Mouse (Mus musculus) left cerebral cortex, postnatal 36 days (tissue): ENCODE results near the gene Pum3. TPM values are rescaled to one million over a fixed set of nuclear protein-coding genes. Genes with fewer than 3 reads are reported as not detected.

Experiments
- total RNA-seq, 2 experiments: library from RNA; stranded (reverse); gene quantifications; 2 replicates each; pipeline ENCODE4 v1.2.3; 2021

Pum3 gene
- total RNA-seq, 2 experiments from 2014 or later: 52.7 to 54.9 TPM

Other genes with a start within 250 kb of the Pum3 start
- gene Vldlr, start 213.3 kb downstream of the Pum3 start, total RNA-seq: 10 to 100 TPM; 58.3 to 60.9 TPM
- not detected for gene Kcnv2, start 107.2 kb downstream of the Pum3 start, total RNA-seq